Mouse (Mus musculus): ENCODE results near the gene Masp1.

DNA sequence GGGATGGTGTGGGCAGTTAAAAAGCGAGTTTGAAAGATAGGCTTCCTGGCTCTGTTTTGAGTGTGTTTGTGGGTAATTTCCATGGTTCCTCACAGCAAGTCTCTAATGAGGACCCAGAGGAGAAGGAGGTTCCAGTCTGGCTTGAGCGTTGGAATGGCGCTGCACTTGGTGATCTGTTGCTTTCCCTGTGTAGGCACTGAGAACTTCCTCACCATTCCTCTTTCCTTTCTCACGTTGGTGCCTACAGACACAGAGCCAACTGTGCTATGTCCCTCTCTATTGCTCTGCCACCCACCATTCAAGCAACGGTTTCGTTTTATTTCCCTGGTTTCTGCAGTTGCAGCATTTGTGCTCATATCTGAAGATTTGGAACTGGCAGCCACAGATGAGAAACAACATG is 107.7 kb downstream of the Masp1 start:
- TF ChIP-seq CTCF (IDR thresholded peaks at IDR 0.05; ENCODE audit: low read depth) (no peak), EP300 (IDR thresholded peaks at IDR 0.05; ENCODE audit: low read depth) (no peak)

Measured in heart, postnatal 0 days (tissue).